Mouse (Mus musculus): Measurements from ENCODE around the gene Cul9. TPM values are rescaled to one million over a fixed set of nuclear protein-coding genes. Genes with fewer than 3 reads are reported as not detected.

The Cul9 gene
- total and polyA plus RNA-seq, 2 experiments from 2014 or later: 6.1 to 20.3 TPM

DNA sequence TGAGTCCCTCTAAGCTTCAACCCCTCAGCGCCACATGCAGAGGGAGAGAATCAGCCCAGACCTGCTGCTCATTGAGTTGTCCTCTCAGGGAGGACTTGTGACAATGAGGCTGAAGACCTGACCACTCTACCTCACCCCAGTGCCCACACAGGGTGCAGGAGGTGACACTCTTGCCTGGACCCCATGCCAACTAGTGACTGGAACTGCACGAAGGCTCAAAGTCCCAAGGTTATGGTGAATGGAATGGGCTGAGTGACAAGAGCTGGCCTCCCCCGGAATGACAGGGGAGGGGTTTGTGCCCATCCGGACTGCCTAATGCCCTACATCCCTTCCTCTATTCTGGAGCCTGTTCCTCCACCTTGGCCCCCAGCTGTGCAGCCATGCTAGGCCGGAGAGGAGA lies 93.5 kb downstream of the Cul9 start:
- Histone ChIP-seq H3K4me2 (ENCODE audit: low read depth, low read length) (no peak overlapping the region), H3K9ac (replicated peaks; ENCODE audit: low read depth, low read length) (no peak overlapping the region), H3K27ac (ENCODE audit: low read depth) (no peak overlapping the region), H3K27me3 (ENCODE audit: control insufficient read depth, insufficient read depth, low read length) (peaks cover 49% of the 10 kb centered on the region; the same call in 1 of the 2 replicates), H3K4me3 (ENCODE audit: low read depth, low read length) (no peak overlapping the region), H3K9me3 (replicated peaks; ENCODE audit: control insufficient read depth, low read length) (no peaks in the 10 kb centered on the region), H3K36me3 (replicated peaks; ENCODE audit: control insufficient read depth, insufficient read depth, low read length) (no peaks in the 10 kb centered on the region), H3K4me1 (ENCODE audit: control insufficient read depth, insufficient read depth) (peaks cover 23% of the 10 kb centered on the region)
- 59% methylated on average over 5 of the region's 5 CpGs for WGBS
- ATAC-seq (ENCODE audit: insufficient read depth, low read depth) (no peak), DNase-seq (ENCODE audit: low spot score) (no peak)
- no peak for TF ChIP-seq CTCF (IDR thresholded peaks at IDR 0.05; ENCODE audit: low read depth)
- TF ChIP-seq EP300 (IDR thresholded peaks at IDR 0.05; ENCODE audit: low read depth): no peak

Small RNA genes within 50 kb of the gene (microRNA-seq; reads per million reads assigned to microRNA genes)
- 1.6 reads per million for gene Mir6976

Other genes starting within 250 kb of the Cul9 start
- gene Dlk2, start 249.0 kb downstream of the Cul9 start, total RNA-seq (2014; rRNA removed; ENCODE audit: low replicate concordance): 1.7 TPM in 1 of 2 replicates, not detected in the other
- 0.16 and 0.43 TPM in 2 replicates for gene Dlk2, start 249.0 kb downstream of the Cul9 start, polyA plus RNA-seq (2015; fragmentation: Nextera tagmentation; extraction: Ambion mirVana)
- gene Abcc10, start 218.0 kb downstream of the Cul9 start, total RNA-seq (2014; rRNA removed; ENCODE audit: low replicate concordance): 5.8 and 6.8 TPM in 2 replicates
- gene Abcc10, start 218.0 kb downstream of the Cul9 start, polyA plus RNA-seq (2015; fragmentation: Nextera tagmentation; extraction: Ambion mirVana): 3.6 and 4.1 TPM in 2 replicates
- gene Zfp318, start 162.7 kb downstream of the Cul9 start, total RNA-seq (2014; rRNA removed; ENCODE audit: low replicate concordance): 5.3 and 18.1 TPM in 2 replicates
- 4.2 and 4.4 TPM in 2 replicates for gene Zfp318, start 162.7 kb downstream of the Cul9 start, polyA plus RNA-seq (2015; fragmentation: Nextera tagmentation; extraction: Ambion mirVana)
- 1.5 TPM in 1 of 2 replicates, not detected in the other for gene Crip3, start 117.5 kb downstream of the Cul9 start, total RNA-seq (2014; rRNA removed; ENCODE audit: low replicate concordance)
- gene Crip3, start 117.5 kb downstream of the Cul9 start, polyA plus RNA-seq (2015; fragmentation: Nextera tagmentation; extraction: Ambion mirVana): 0.48 and 1.00 TPM in 2 replicates
- gene Slc22a7, start 107.9 kb downstream of the Cul9 start, total RNA-seq (2014; rRNA removed; ENCODE audit: low replicate concordance): not detected in 2 replicates
- not detected in 2 replicates for gene Slc22a7, start 107.9 kb downstream of the Cul9 start, polyA plus RNA-seq (2015; fragmentation: Nextera tagmentation; extraction: Ambion mirVana)
- 0.31 and 0.80 TPM in 2 replicates for gene Ttbk1, start 58.7 kb downstream of the Cul9 start, total RNA-seq (2014; rRNA removed; ENCODE audit: low replicate concordance)
- 0.04 TPM in 2 replicates for gene Ttbk1, start 58.7 kb downstream of the Cul9 start, polyA plus RNA-seq (2015; fragmentation: Nextera tagmentation; extraction: Ambion mirVana)
- 7.0 and 16.0 TPM in 2 replicates for gene Dnph1, start 49.7 kb downstream of the Cul9 start, total RNA-seq (2014; rRNA removed; ENCODE audit: low replicate concordance)
- gene Dnph1, start 49.7 kb downstream of the Cul9 start, polyA plus RNA-seq (2015; fragmentation: Nextera tagmentation; extraction: Ambion mirVana): 9.1 and 10.0 TPM in 2 replicates
- 192 and 271 TPM in 2 replicates for gene Srf, start 9.8 kb upstream of the Cul9 start, total RNA-seq (2014; rRNA removed; ENCODE audit: low replicate concordance)
- gene Srf, start 9.8 kb upstream of the Cul9 start, polyA plus RNA-seq (2015; fragmentation: Nextera tagmentation; extraction: Ambion mirVana): 6.4 and 8.8 TPM in 2 replicates
- gene Ptk7, start 83.1 kb upstream of the Cul9 start, total RNA-seq (2014; rRNA removed; ENCODE audit: low replicate concordance): 57.9 and 70.4 TPM in 2 replicates
- 16.9 and 17.2 TPM in 2 replicates for gene Ptk7, start 83.1 kb upstream of the Cul9 start, polyA plus RNA-seq (2015; fragmentation: Nextera tagmentation; extraction: Ambion mirVana)
- gene Klc4, start 99.6 kb upstream of the Cul9 start, total RNA-seq (2014; rRNA removed; ENCODE audit: low replicate concordance): 26.2 and 29.0 TPM in 2 replicates
- gene Klc4, start 99.6 kb upstream of the Cul9 start, polyA plus RNA-seq (2015; fragmentation: Nextera tagmentation; extraction: Ambion mirVana): 25.1 and 28.8 TPM in 2 replicates
- 96.7 and 116 TPM in 2 replicates for gene Mrpl2, start 99.8 kb upstream of the Cul9 start, total RNA-seq (2014; rRNA removed; ENCODE audit: low replicate concordance)
- gene Mrpl2, start 99.8 kb upstream of the Cul9 start, polyA plus RNA-seq (2015; fragmentation: Nextera tagmentation; extraction: Ambion mirVana): 152 and 158 TPM in 2 replicates
- gene Cul7, start 103.9 kb upstream of the Cul9 start, total RNA-seq (2014; rRNA removed; ENCODE audit: low replicate concordance): 92.7 and 95.5 TPM in 2 replicates
- gene Cul7, start 103.9 kb upstream of the Cul9 start, polyA plus RNA-seq (2015; fragmentation: Nextera tagmentation; extraction: Ambion mirVana): 18.6 and 20.6 TPM in 2 replicates
- gene Rrp36, start 128.0 kb upstream of the Cul9 start, total RNA-seq (2014; rRNA removed; ENCODE audit: low replicate concordance): 15.5 and 18.8 TPM in 2 replicates
- gene Rrp36, start 128.0 kb upstream of the Cul9 start, polyA plus RNA-seq (2015; fragmentation: Nextera tagmentation; extraction: Ambion mirVana): 26.6 and 29.7 TPM in 2 replicates
- gene Mea1, start 132.4 kb upstream of the Cul9 start, total RNA-seq (2014; rRNA removed; ENCODE audit: low replicate concordance): 40.2 and 44.0 TPM in 2 replicates
- gene Mea1, start 132.4 kb upstream of the Cul9 start, polyA plus RNA-seq (2015; fragmentation: Nextera tagmentation; extraction: Ambion mirVana): 101 and 114 TPM in 2 replicates
- 117 and 133 TPM in 2 replicates for gene Klhdc3, start 134.5 kb upstream of the Cul9 start, total RNA-seq (2014; rRNA removed; ENCODE audit: low replicate concordance)
- 175 and 178 TPM in 2 replicates for gene Klhdc3, start 134.5 kb upstream of the Cul9 start, polyA plus RNA-seq (2015; fragmentation: Nextera tagmentation; extraction: Ambion mirVana)
- gene Ppp2r5d, start 158.7 kb upstream of the Cul9 start, total RNA-seq (2014; rRNA removed; ENCODE audit: low replicate concordance): 46.3 and 46.6 TPM in 2 replicates
- gene Ppp2r5d, start 158.7 kb upstream of the Cul9 start, polyA plus RNA-seq (2015; fragmentation: Nextera tagmentation; extraction: Ambion mirVana): 25.2 and 27.1 TPM in 2 replicates
- gene Pex6, start 165.1 kb upstream of the Cul9 start, total RNA-seq (2014; rRNA removed; ENCODE audit: low replicate concordance): 22.2 and 22.7 TPM in 2 replicates
- gene Pex6, start 165.1 kb upstream of the Cul9 start, polyA plus RNA-seq (2015; fragmentation: Nextera tagmentation; extraction: Ambion mirVana): 6.5 and 8.8 TPM in 2 replicates
- 1.1 and 2.7 TPM in 2 replicates for gene Gnmt, start 182.8 kb upstream of the Cul9 start, total RNA-seq (2014; rRNA removed; ENCODE audit: low replicate concordance)
- gene Gnmt, start 182.8 kb upstream of the Cul9 start, polyA plus RNA-seq (2015; fragmentation: Nextera tagmentation; extraction: Ambion mirVana): 2.4 and 2.8 TPM in 2 replicates
- 37.9 and 44.5 TPM in 2 replicates for gene Cnpy3, start 205.8 kb upstream of the Cul9 start, total RNA-seq (2014; rRNA removed; ENCODE audit: low replicate concordance)
- 27.7 and 29.0 TPM in 2 replicates for gene Cnpy3, start 205.8 kb upstream of the Cul9 start, polyA plus RNA-seq (2015; fragmentation: Nextera tagmentation; extraction: Ambion mirVana)
- gene Ptcra, start 217.3 kb upstream of the Cul9 start, total RNA-seq (2014; rRNA removed; ENCODE audit: low replicate concordance): 0.27 TPM in 1 of 2 replicates, not detected in the other
- not detected in 2 replicates for gene Ptcra, start 217.3 kb upstream of the Cul9 start, polyA plus RNA-seq (2015; fragmentation: Nextera tagmentation; extraction: Ambion mirVana)
- 75.6 and 80.4 TPM in 2 replicates for gene 2310039H08Rik, start 226.2 kb upstream of the Cul9 start, total RNA-seq (2014; rRNA removed; ENCODE audit: low replicate concordance)
- gene 2310039H08Rik, start 226.2 kb upstream of the Cul9 start, polyA plus RNA-seq (2015; fragmentation: Nextera tagmentation; extraction: Ambion mirVana): 74.9 and 76.4 TPM in 2 replicates
- gene Rpl7l1, start 236.3 kb upstream of the Cul9 start, total RNA-seq (2014; rRNA removed; ENCODE audit: low replicate concordance): 34.6 and 44.3 TPM in 2 replicates
- gene Rpl7l1, start 236.3 kb upstream of the Cul9 start, polyA plus RNA-seq (2015; fragmentation: Nextera tagmentation; extraction: Ambion mirVana): 72.9 and 77.7 TPM in 2 replicates